Mouse (Mus musculus) lung, postnatal 36 days (tissue): ENCODE results near the gene Chd9.
A peak's percentile ranks its signal among the peaks of the same experiment; 100 is the strongest.

Experiments
- DNase-seq: peaks from one replicate; pipeline ENCODE4 v3.0.0; 2022; ENCODE audit warnings: mixed read lengths

Gene Chd9

GRCm38 (mm10) chr8:90979295-90979694, 151.1 kb downstream of the Chd9 start:
- no peak for DNase-seq

GRCm38 (mm10) chr8:90982087-90982486, 153.9 kb downstream of the Chd9 start:
- DNase-seq, result no peak

GRCm38 (mm10) chr8:91019726-91020125, 191.6 kb downstream of the Chd9 start:
- DNase-seq, result peak; percentile 62

GRCm38 (mm10) chr8:91034417-91034816, 206.3 kb downstream of the Chd9 start:
- DNase-seq, result no peak

- DNase-seq, result no peak
Measured at GRCm38 (mm10) chr8:91036905-91037304, 208.8 kb downstream of the Chd9 start.

GRCm38 (mm10) chr8:91038637-91039036, 210.5 kb downstream of the Chd9 start:
- peak; percentile 38 for DNase-seq

- peak; percentile 5 for DNase-seq
Measured at GRCm38 (mm10) chr8:91046370-91046769, 218.2 kb downstream of the Chd9 start.

- peak; percentile 69 for DNase-seq
Measured at GRCm38 (mm10) chr8:91051037-91051436, 222.9 kb downstream of the Chd9 start.

- no peak for DNase-seq
Measured at GRCm38 (mm10) chr8:91054418-91054817, 226.3 kb downstream of the Chd9 start.

GRCm38 (mm10) chr8:91056848-91057247, 228.7 kb downstream of the Chd9 start:
- no peak for DNase-seq

GRCm38 (mm10) chr8:91059086-91059578, 231.0 kb downstream of the Chd9 start:
- peak; percentile 23 for DNase-seq

- peak; percentile 48 for DNase-seq
Measured at GRCm38 (mm10) chr8:91059884-91060510, 231.8 kb downstream of the Chd9 start.

- DNase-seq, result no peak
Measured at GRCm38 (mm10) chr8:91060555-91061471, 232.7 kb downstream of the Chd9 start.

GRCm38 (mm10) chr8:91065179-91065578, 237.0 kb downstream of the Chd9 start:
- no peak for DNase-seq

- DNase-seq, result peak; percentile 23
Measured at GRCm38 (mm10) chr8:91069407-91069806, 241.3 kb downstream of the Chd9 start.

- peak; percentile 97 for DNase-seq
Measured at GRCm38 (mm10) chr8:91069834-91070233, 241.7 kb downstream of the Chd9 start, which contains the start of gene Rbl2. TSS of gene Rbl2 (plus strand) at chr8:91070057.

GRCm38 (mm10) chr8:91070275-91070859, 242.2 kb downstream of the Chd9 start:
- peak; percentile 94 for DNase-seq

GRCm38 (mm10) chr8:91077077-91077867, 249.1 kb downstream of the Chd9 start:
- peak; percentile 15 for DNase-seq

GRCm38 (mm10) chr8:91079678-91080077, 251.5 kb downstream of the Chd9 start:
- DNase-seq, result no peak

- DNase-seq, result peak; percentile 36
Measured at GRCm38 (mm10) chr8:91081911-91082310, 253.8 kb downstream of the Chd9 start.

- DNase-seq, result no peak
Measured at GRCm38 (mm10) chr8:91082428-91082827, 254.3 kb downstream of the Chd9 start.

GRCm38 (mm10) chr8:91088452-91088851, 260.3 kb downstream of the Chd9 start:
- DNase-seq, result no peak

GRCm38 (mm10) chr8:91089601-91090000, 261.4 kb downstream of the Chd9 start:
- DNase-seq, result peak; percentile 9
